Mouse (Mus musculus): Measurements from ENCODE around the gene 4930452B06Rik. TPM values are rescaled to one million over a fixed set of nuclear protein-coding genes. Genes with fewer than 3 reads are reported as not detected.

4930452B06Rik gene
- polyA plus RNA-seq, 1 experiment: 0.02 TPM

- Histone ChIP-seq H3K36me3 (ENCODE audit: control insufficient read depth, insufficient read depth) (no peaks in the 10 kb centered on the region), H3K79me2 (ENCODE audit: control insufficient read depth, insufficient read depth) (no peaks in the 10 kb centered on the region), H3K27me3 (ENCODE audit: control insufficient read depth, insufficient read depth, insufficient read length) (no peaks in the 10 kb centered on the region), H3ac (ENCODE audit: control insufficient read depth, insufficient read length, low read depth) (no peak overlapping the region), H3K79me3 (ENCODE audit: low read depth) (no peaks in the 10 kb centered on the region), H3K4me3 (ENCODE audit: insufficient read depth, poor library complexity, severe bottlenecking) (no peak overlapping the region)
- TF ChIP-seq FOSL1 (IDR thresholded peaks at IDR 0.05; ENCODE audit: insufficient read depth, low read length, poor library complexity, severe bottlenecking) (no peak), CTCF (IDR thresholded peaks at IDR 0.05; ENCODE audit: control insufficient read depth, insufficient read depth, insufficient read length) (no peak), CEBPB (IDR thresholded peaks at IDR 0.05; ENCODE audit: low read depth) (no peak), MYOD1 (IDR thresholded peaks at IDR 0.05; ENCODE audit: control insufficient read depth, insufficient read length, low read depth) (no peak), MAX (IDR thresholded peaks at IDR 0.05) (no peak), USF1 (IDR thresholded peaks at IDR 0.05; ENCODE audit: low read depth) (no peak), MYOG (IDR thresholded peaks at IDR 0.05; ENCODE audit: control insufficient read depth, extremely low read depth, insufficient read length) (no peak)
Measured at GRCm38 (mm10) chr14:8464401-8465154, 201.5 kb downstream of the 4930452B06Rik start.

GRCm38 (mm10) chr14:8462973-8463372, 203.1 kb downstream of the 4930452B06Rik start:
- no peaks in the 10 kb centered on the region for H3K79me2 ChIP-seq (ENCODE audit: control insufficient read depth, insufficient read depth)
- H3K79me3 ChIP-seq (ENCODE audit: low read depth): no peaks in the 10 kb centered on the region
- no peaks in the 10 kb centered on the region for H3K27me3 ChIP-seq (ENCODE audit: control insufficient read depth, insufficient read depth, insufficient read length)
- no peak overlapping the region for H3ac ChIP-seq (ENCODE audit: control insufficient read depth, insufficient read length, low read depth)
- H3K36me3 ChIP-seq (ENCODE audit: control insufficient read depth, insufficient read depth): no peaks in the 10 kb centered on the region
- H3K4me3 ChIP-seq (ENCODE audit: insufficient read depth, poor library complexity, severe bottlenecking): no peak overlapping the region
- TF ChIP-seq USF1 (IDR thresholded peaks at IDR 0.05; ENCODE audit: low read depth) (no peak), MYOD1 (IDR thresholded peaks at IDR 0.05; ENCODE audit: control insufficient read depth, insufficient read length, low read depth) (no peak), CEBPB (IDR thresholded peaks at IDR 0.05; ENCODE audit: low read depth) (no peak), MYOG (IDR thresholded peaks at IDR 0.05; ENCODE audit: control insufficient read depth, extremely low read depth, insufficient read length) (no peak), MAX (IDR thresholded peaks at IDR 0.05) (no peak), CTCF (IDR thresholded peaks at IDR 0.05; ENCODE audit: control insufficient read depth, insufficient read depth, insufficient read length) (no peak), FOSL1 (IDR thresholded peaks at IDR 0.05; ENCODE audit: insufficient read depth, low read length, poor library complexity, severe bottlenecking) (no peak)

DNA sequence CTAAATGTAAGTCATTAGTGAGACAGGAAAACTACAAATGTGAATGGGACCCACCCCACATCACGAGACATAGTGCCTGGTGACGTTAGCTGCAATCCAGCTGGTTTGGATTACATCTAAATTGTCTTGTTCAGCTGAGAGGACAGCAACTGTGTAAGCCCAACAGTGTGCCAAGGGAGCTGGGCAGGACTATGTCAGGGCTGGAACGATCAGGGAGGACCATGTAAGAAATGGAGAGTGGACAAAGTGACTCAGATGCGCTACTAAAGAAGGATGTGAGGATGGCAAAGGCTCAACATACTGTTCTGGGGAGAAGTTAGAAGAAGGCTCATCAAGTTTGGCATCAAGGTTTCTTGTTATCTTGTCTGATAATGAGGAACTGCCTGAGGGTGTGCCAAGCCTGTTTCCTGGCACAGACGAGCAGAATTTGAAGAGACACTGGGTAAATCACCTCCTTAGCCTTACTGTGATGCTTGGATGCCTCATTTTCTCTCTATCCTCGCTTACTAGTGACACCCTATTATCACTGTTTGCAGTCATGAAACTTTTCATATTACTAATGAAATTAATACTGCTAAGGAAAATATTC, 203.6 kb downstream of the 4930452B06Rik start:
- no peaks in the 10 kb centered on the region for H3K27me3 ChIP-seq (ENCODE audit: control insufficient read depth, insufficient read depth, insufficient read length)
- no peak overlapping the region for H3ac ChIP-seq (ENCODE audit: control insufficient read depth, insufficient read length, low read depth)
- H3K36me3 ChIP-seq (ENCODE audit: control insufficient read depth, insufficient read depth): no peaks in the 10 kb centered on the region
- H3K79me3 ChIP-seq (ENCODE audit: low read depth): no peaks in the 10 kb centered on the region
- no peak overlapping the region for H3K4me3 ChIP-seq (ENCODE audit: insufficient read depth, poor library complexity, severe bottlenecking)
- TF ChIP-seq FOSL1 (IDR thresholded peaks at IDR 0.05; ENCODE audit: insufficient read depth, low read length, poor library complexity, severe bottlenecking) (no peak), CTCF (IDR thresholded peaks at IDR 0.05; ENCODE audit: control insufficient read depth, insufficient read depth, insufficient read length) (no peak), CEBPB (IDR thresholded peaks at IDR 0.05; ENCODE audit: low read depth) (no peak), USF1 (IDR thresholded peaks at IDR 0.05; ENCODE audit: low read depth) (no peak), MYOG (IDR thresholded peaks at IDR 0.05; ENCODE audit: control insufficient read depth, extremely low read depth, insufficient read length) (no peak), MAX (IDR thresholded peaks at IDR 0.05) (no peak), MYOD1 (IDR thresholded peaks at IDR 0.05; ENCODE audit: control insufficient read depth, insufficient read length, low read depth) (no peak)
- H3K79me2 ChIP-seq (ENCODE audit: control insufficient read depth, insufficient read depth): no peaks in the 10 kb centered on the region

GRCm38 (mm10) chr14:8460226-8461129, 205.6 kb downstream of the 4930452B06Rik start:
- Histone ChIP-seq H3K36me3 (ENCODE audit: control insufficient read depth, insufficient read depth) (no peaks in the 10 kb centered on the region), H3K4me3 (ENCODE audit: insufficient read depth, poor library complexity, severe bottlenecking) (no peak overlapping the region), H3K79me3 (ENCODE audit: low read depth) (no peaks in the 10 kb centered on the region), H3K79me2 (ENCODE audit: control insufficient read depth, insufficient read depth) (no peaks in the 10 kb centered on the region), H3K27me3 (ENCODE audit: control insufficient read depth, insufficient read depth, insufficient read length) (no peaks in the 10 kb centered on the region), H3ac (ENCODE audit: control insufficient read depth, insufficient read length, low read depth) (no peak overlapping the region)
- TF ChIP-seq CTCF (IDR thresholded peaks at IDR 0.05; ENCODE audit: control insufficient read depth, insufficient read depth, insufficient read length): peak; percentile 36
- no peak for TF ChIP-seq MYOG (IDR thresholded peaks at IDR 0.05; ENCODE audit: control insufficient read depth, extremely low read depth, insufficient read length)

- Histone ChIP-seq H3K79me2 (ENCODE audit: control insufficient read depth, insufficient read depth) (no peaks in the 10 kb centered on the region), H3ac (ENCODE audit: control insufficient read depth, insufficient read length, low read depth) (no peak overlapping the region), H3K79me3 (ENCODE audit: low read depth) (no peaks in the 10 kb centered on the region), H3K27me3 (ENCODE audit: control insufficient read depth, insufficient read depth, insufficient read length) (no peaks in the 10 kb centered on the region), H3K4me3 (ENCODE audit: insufficient read depth, poor library complexity, severe bottlenecking) (no peak overlapping the region), H3K36me3 (ENCODE audit: control insufficient read depth, insufficient read depth) (no peaks in the 10 kb centered on the region)
- TF ChIP-seq MYOD1 (IDR thresholded peaks at IDR 0.05; ENCODE audit: control insufficient read depth, insufficient read length, low read depth) (no peak), MAX (IDR thresholded peaks at IDR 0.05) (no peak), USF1 (IDR thresholded peaks at IDR 0.05; ENCODE audit: low read depth) (no peak), CEBPB (IDR thresholded peaks at IDR 0.05; ENCODE audit: low read depth) (no peak), MYOG (IDR thresholded peaks at IDR 0.05; ENCODE audit: control insufficient read depth, extremely low read depth, insufficient read length) (no peak), FOSL1 (IDR thresholded peaks at IDR 0.05; ENCODE audit: insufficient read depth, low read length, poor library complexity, severe bottlenecking) (no peak), CTCF (IDR thresholded peaks at IDR 0.05; ENCODE audit: control insufficient read depth, insufficient read depth, insufficient read length) (no peak)
Measured at GRCm38 (mm10) chr14:8459759-8460158, 206.3 kb downstream of the 4930452B06Rik start.
